Mouse (Mus musculus): ENCODE results near the gene Olfr311. TPM values are rescaled to one million over a fixed set of nuclear protein-coding genes. Genes with fewer than 3 reads are reported as not detected.

Olfr311 gene
- polyA plus RNA-seq, 1 experiment = not detected

DNA sequence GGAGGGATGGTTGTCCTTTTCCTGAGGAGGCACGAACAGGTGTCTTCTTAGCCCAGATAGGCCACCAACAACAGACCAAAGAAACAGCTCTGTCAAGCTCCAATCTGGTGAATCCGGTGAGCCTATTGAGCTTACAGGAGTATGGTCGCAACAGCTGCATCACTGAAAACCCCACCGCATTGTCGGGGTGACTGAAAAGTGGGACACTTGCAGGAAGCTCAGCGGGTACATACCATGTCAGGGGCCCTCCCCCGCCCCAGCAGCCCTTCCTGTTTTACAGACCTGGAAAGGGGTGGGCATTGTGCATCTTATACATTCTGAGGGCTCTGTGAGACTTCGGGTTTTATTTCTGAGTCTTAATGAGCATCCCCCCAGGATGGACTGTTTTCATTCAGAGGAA is 44.7 kb downstream of the Olfr311 start:
- H3K4me3 ChIP-seq (replicated peaks; ENCODE audit: insufficient read depth, low read depth, low read length) = no peak overlapping the region
- TF ChIP-seq CTCF (IDR thresholded peaks at IDR 0.05; ENCODE audit: borderline replicate concordance, insufficient read depth, low read depth, low read length) (no peak), POLR2A (IDR thresholded peaks at IDR 0.05; ENCODE audit: borderline replicate concordance, insufficient read depth, low read length) (no peak)
- no peaks in the 10 kb centered on the region for H3K4me1 ChIP-seq (ENCODE audit: control insufficient read depth, insufficient read depth, low read length)
- H3K27ac ChIP-seq (ENCODE audit: insufficient read depth, low read length) = no peak overlapping the region
- WGBS = 85% methylated on average over 8 of the region's 8 CpGs
- DNase-seq = no peak
- H3K27me3 ChIP-seq (ENCODE audit: control insufficient read depth, insufficient read depth, low read length) = no peaks in the 10 kb centered on the region

DNA sequence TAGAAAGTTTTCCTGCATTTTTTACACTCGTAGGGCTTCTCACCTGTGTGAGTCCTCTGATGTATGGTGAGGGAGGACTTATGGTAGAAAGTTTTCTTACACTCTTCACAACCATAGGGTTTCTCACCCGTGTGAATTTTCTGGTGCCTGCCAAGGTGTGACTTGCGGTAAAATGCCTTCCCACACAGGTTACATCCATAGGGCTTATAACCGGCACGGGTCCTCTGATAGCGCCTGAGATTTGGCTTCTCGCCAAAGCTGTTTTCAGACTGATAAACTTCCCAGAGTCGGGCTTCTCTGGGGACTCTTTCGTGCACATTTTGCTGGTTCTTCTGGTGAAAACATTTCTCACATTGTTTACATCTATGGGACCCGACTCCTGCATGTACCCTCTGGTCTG is 51.5 kb downstream of the Olfr311 start:
- no peak overlapping the region for H3K27ac ChIP-seq (ENCODE audit: insufficient read depth, low read length)
- no peak overlapping the region for H3K4me3 ChIP-seq (replicated peaks; ENCODE audit: insufficient read depth, low read depth, low read length)
- TF ChIP-seq CTCF (IDR thresholded peaks at IDR 0.05; ENCODE audit: borderline replicate concordance, insufficient read depth, low read depth, low read length) (no peak), POLR2A (IDR thresholded peaks at IDR 0.05; ENCODE audit: borderline replicate concordance, insufficient read depth, low read length) (no peak)
- WGBS = 89% methylated on average over 10 of the region's 10 CpGs
- H3K4me1 ChIP-seq (ENCODE audit: control insufficient read depth, insufficient read depth, low read length) = no peaks in the 10 kb centered on the region
- H3K27me3 ChIP-seq (ENCODE audit: control insufficient read depth, insufficient read depth, low read length) = no peaks in the 10 kb centered on the region
- no peak for DNase-seq

Other genes starting within 250 kb of the Olfr311 start
- gene Olfr324, start 244.1 kb upstream of the Olfr311 start, polyA plus RNA-seq (2012; rRNA removed) = not detected in 2 replicates
- gene 2210407C18Rik, start 223.2 kb upstream of the Olfr311 start, polyA plus RNA-seq (2012; rRNA removed) = not detected in 2 replicates
- gene Olfr323, start 208.8 kb upstream of the Olfr311 start, polyA plus RNA-seq (2012; rRNA removed) = not detected in 2 replicates
- gene Trim58, start 198.8 kb upstream of the Olfr311 start, polyA plus RNA-seq (2012; rRNA removed) = 0.28 and 0.29 TPM in 2 replicates
- gene Olfr322, start 180.5 kb upstream of the Olfr311 start, polyA plus RNA-seq (2012; rRNA removed) = not detected in 2 replicates
- gene Olfr320, start 158.2 kb upstream of the Olfr311 start, polyA plus RNA-seq (2012; rRNA removed) = not detected in 2 replicates
- not detected in 2 replicates for gene Olfr319, start 140.1 kb upstream of the Olfr311 start, polyA plus RNA-seq (2012; rRNA removed)
- gene Olfr318, start 115.2 kb upstream of the Olfr311 start, polyA plus RNA-seq (2012; rRNA removed) = not detected in 2 replicates
- 0.03 TPM in 1 of 2 replicates, not detected in the other for gene Olfr317, start 100.0 kb upstream of the Olfr311 start, polyA plus RNA-seq (2012; rRNA removed)
- gene Olfr316, start 86.5 kb upstream of the Olfr311 start, polyA plus RNA-seq (2012; rRNA removed) = not detected in 2 replicates
- not detected in 2 replicates for gene Olfr315, start 66.1 kb upstream of the Olfr311 start, polyA plus RNA-seq (2012; rRNA removed)
- not detected in 2 replicates for gene Olfr314, start 56.3 kb upstream of the Olfr311 start, polyA plus RNA-seq (2012; rRNA removed)
- gene Fam183b, start 37.3 kb upstream of the Olfr311 start, polyA plus RNA-seq (2012; rRNA removed) = 1.5 and 1.6 TPM in 2 replicates
- not detected in 2 replicates for gene Olfr313, start 24.3 kb upstream of the Olfr311 start, polyA plus RNA-seq (2012; rRNA removed)
- not detected in 2 replicates for gene Olfr312, start 10.0 kb upstream of the Olfr311 start, polyA plus RNA-seq (2012; rRNA removed)
- gene Gm12258, start 7.9 kb downstream of the Olfr311 start, polyA plus RNA-seq (2012; rRNA removed) = 22.5 and 24.5 TPM in 2 replicates
- 6.7 and 8.0 TPM in 2 replicates for gene 2810021J22Rik, start 28.0 kb downstream of the Olfr311 start, polyA plus RNA-seq (2012; rRNA removed)
- gene Zfp39, start 65.0 kb downstream of the Olfr311 start, polyA plus RNA-seq (2012; rRNA removed) = 5.4 and 6.3 TPM in 2 replicates
- not detected in 2 replicates for gene Btnl10, start 78.7 kb downstream of the Olfr311 start, polyA plus RNA-seq (2012; rRNA removed)
- gene Rnf187, start 99.7 kb downstream of the Olfr311 start, polyA plus RNA-seq (2012; rRNA removed) = 578 and 589 TPM in 2 replicates
- 154 and 186 TPM in 2 replicates for gene Hist3h2ba, start 109.7 kb downstream of the Olfr311 start, polyA plus RNA-seq (2012; rRNA removed)
- gene Hist3h2a, start 115.4 kb downstream of the Olfr311 start, polyA plus RNA-seq (2012; rRNA removed) = 41.3 and 43.2 TPM in 2 replicates
- gene Trim17, start 115.4 kb downstream of the Olfr311 start, polyA plus RNA-seq (2012; rRNA removed) = 3.5 and 4.8 TPM in 2 replicates
- 25.3 and 27.5 TPM in 2 replicates for gene Trim11, start 138.8 kb downstream of the Olfr311 start, polyA plus RNA-seq (2012; rRNA removed)

Measured in cerebellum, adult 2 months (tissue).